Mouse (Mus musculus) cortical plate, adult 2 months (tissue): ENCODE data around the gene Erc2.

Experiments used
- CTCF ChIP-seq: fragments of 200-500 bp; IDR thresholded peaks from 2 replicates; pipeline ENCODE4 v1.5.1; 2011; ENCODE audit warnings: mild to moderate bottlenecking, control low read depth, low read length; ENCODE audit not compliant: insufficient read depth; ENCODE audit errors: extremely low read depth
- POLR2A ChIP-seq: fragments of 200-500 bp; IDR thresholded peaks from 2 replicates; pipeline ENCODE4 v1.6.1; 2011; ENCODE audit warnings: mild to moderate bottlenecking, low read length, control low read depth; ENCODE audit not compliant: insufficient read depth; ENCODE audit errors: extremely low read depth

- TF ChIP-seq POLR2A (no peak), CTCF (no peak)
These were observed 753.4 kb downstream of the Erc2 start for GRCm38 (mm10) chr14:28375642-28376091.
